Mouse (Mus musculus): ENCODE data around the gene Sorl1. TPM values are rescaled to one million over a fixed set of nuclear protein-coding genes. Genes with fewer than 3 reads are reported as not detected.

Sorl1 gene
- total and polyA plus RNA-seq, 3 experiments: 2.5 to 12.3 (median 6.3) TPM

DNA sequence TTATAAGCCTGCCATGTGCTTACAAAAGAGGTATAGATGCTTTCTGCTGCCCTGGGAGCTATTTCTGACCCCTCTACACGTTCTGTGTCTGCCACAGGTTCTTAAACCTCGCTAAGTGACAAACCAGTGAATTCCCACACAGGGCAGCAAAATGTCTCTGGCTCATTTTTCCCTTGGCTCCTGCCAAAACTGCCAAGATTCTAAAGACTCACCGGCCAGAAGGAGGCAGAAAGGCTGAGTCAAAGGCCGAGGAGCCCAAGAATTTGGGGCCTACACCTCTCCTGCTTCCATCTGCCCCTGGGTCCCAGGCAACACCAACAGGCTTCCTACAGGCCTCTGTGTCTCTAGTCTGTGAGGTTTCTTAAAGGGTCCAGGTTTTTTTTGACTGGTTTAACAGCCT is 198.4 kb downstream of the Sorl1 start:
- no peak overlapping the region for H3K4me2 ChIP-seq (ENCODE audit: insufficient read depth, low read depth, poor library complexity, severe bottlenecking)

GRCm38 (mm10) chr9:41924140-41924539 is 200.0 kb downstream of the Sorl1 start:
- Histone ChIP-seq H3K4me3 (replicated peaks in 1 of 3; ENCODE audit: low read depth in 2 of 3, low read length in 2 of 3, poor library complexity in 1 of 3) (no peak overlapping the region), H3K4me1 (ENCODE audit: control insufficient read depth in 1 of 2, insufficient read depth in 2 of 2) (no peaks in the 10 kb centered on the region), H3K79me2 (replicated peaks; ENCODE audit: control insufficient read depth, extremely low read depth, insufficient read depth, poor library complexity, severe bottlenecking) (no peaks in the 10 kb centered on the region), H3K4me2 (ENCODE audit: insufficient read depth, low read depth, poor library complexity, severe bottlenecking) (no peak overlapping the region), H3K9ac (ENCODE audit: insufficient read depth, low read depth) (no peak overlapping the region), H3K36me3 (replicated peaks in 1 of 2; ENCODE audit: control insufficient read depth in 1 of 2, insufficient read depth in 1 of 2, low read length in 1 of 2) (no peaks in the 10 kb centered on the region), H3K9me3 (replicated peaks; ENCODE audit: low read length) (peaks cover 2% of the 10 kb centered on the region), H3K27me3 (replicated peaks) (peaks cover 2% of the 10 kb centered on the region), H3K27ac (ENCODE audit: insufficient read depth, low read depth) (no peak overlapping the region)
- dilution Hi-C loops (cut with MboI; ENCODE audit: extremely low pct_ligation_motif_present, extremely low pct_unique_long_range_greater_than_20kb, low sequenced_read_pairs) (no loop called here), in situ Hi-C loops (cut with MboI; ENCODE audit: low pct_ligation_motif_present, low pct_unique_long_range_greater_than_20kb, low sequenced_read_pairs) (no loop called here)
- TF ChIP-seq CTCF (conservative IDR thresholded peaks at IDR 0.05 in 1 of 2, IDR thresholded peaks at IDR 0.05 in 1 of 2; ENCODE audit: low read depth in 2 of 2, low read length in 2 of 2) (no peak), CHD2 (IDR thresholded peaks at IDR 0.05; ENCODE audit: low read length) (no peak), USF1 (IDR thresholded peaks at IDR 0.05; ENCODE audit: low read depth, low read length) (no peak)
- no peak for DNase-seq (ENCODE audit: extremely low read depth)

More for the DNA sequence above, 198.4 kb downstream of the Sorl1 start:
- Histone ChIP-seq H3K27ac (ENCODE audit: insufficient read depth, low read depth) (no peak overlapping the region), H3K27me3 (replicated peaks) (peaks cover 2% of the 10 kb centered on the region), H3K9me3 (replicated peaks; ENCODE audit: low read length) (peaks cover 2% of the 10 kb centered on the region), H3K4me1 (ENCODE audit: control insufficient read depth in 1 of 2, insufficient read depth in 2 of 2) (no peaks in the 10 kb centered on the region), H3K79me2 (replicated peaks; ENCODE audit: control insufficient read depth, extremely low read depth, insufficient read depth, poor library complexity, severe bottlenecking) (no peaks in the 10 kb centered on the region), H3K9ac (ENCODE audit: insufficient read depth, low read depth) (no peak overlapping the region), H3K36me3 (replicated peaks in 1 of 2; ENCODE audit: control insufficient read depth in 1 of 2, insufficient read depth in 1 of 2, low read length in 1 of 2) (no peaks in the 10 kb centered on the region), H3K4me3 (replicated peaks in 1 of 3; ENCODE audit: low read depth in 2 of 3, low read length in 2 of 3, poor library complexity in 1 of 3) (no peak overlapping the region)
- TF ChIP-seq ZMIZ1 (IDR thresholded peaks at IDR 0.05; ENCODE audit: low read depth, low read length) (no peak), NELFE (IDR thresholded peaks at IDR 0.05; ENCODE audit: low read depth, low read length) (no peak), MAX (IDR thresholded peaks at IDR 0.05; ENCODE audit: low read length) (no peak), ZNF384 (IDR thresholded peaks at IDR 0.05; ENCODE audit: low read depth, low read length) (no peak), RAD21 (IDR thresholded peaks at IDR 0.05; ENCODE audit: low read depth, low read length) (no peak), NRF1 (IDR thresholded peaks at IDR 0.05; ENCODE audit: low read depth, low read length) (no peak), CHD1 (IDR thresholded peaks at IDR 0.05; ENCODE audit: low read depth, low read length) (no peak), POLR2AphosphoS2 (IDR thresholded peaks at IDR 0.05; ENCODE audit: low read depth, low read length) (no peak), MEF2A (IDR thresholded peaks at IDR 0.05; ENCODE audit: borderline replicate concordance, low read depth, low read length) (no peak), TCF12 (IDR thresholded peaks at IDR 0.05; ENCODE audit: low read depth, low read length) (no peak), EP300 (IDR thresholded peaks at IDR 0.05; ENCODE audit: low read length) (no peak), ZC3H11A (IDR thresholded peaks at IDR 0.05; ENCODE audit: low read depth, low read length) (no peak), ZKSCAN1 (IDR thresholded peaks at IDR 0.05; ENCODE audit: borderline replicate concordance, low read depth, low read length) (no peak), ETS1 (conservative IDR thresholded peaks at IDR 0.05; ENCODE audit: low read depth, low read length) (no peak), TBP (conservative IDR thresholded peaks at IDR 0.05; ENCODE audit: low read depth, low read length) (no peak), ELF1 (IDR thresholded peaks at IDR 0.05; ENCODE audit: low read depth, low read length) (no peak), IRF4 (IDR thresholded peaks at IDR 0.05; ENCODE audit: low read depth, low read length) (no peak), JUND (conservative IDR thresholded peaks at IDR 0.05; ENCODE audit: low read depth, low read length) (no peak), JUN (IDR thresholded peaks at IDR 0.05; ENCODE audit: insufficient read depth, low read depth, low read length) (no peak), MXI1 (IDR thresholded peaks at IDR 0.05; ENCODE audit: low read depth, low read length) (no peak)
- dilution Hi-C loops (cut with MboI; ENCODE audit: extremely low pct_ligation_motif_present, extremely low pct_unique_long_range_greater_than_20kb, low sequenced_read_pairs): no loop called here
- DNase-seq (ENCODE audit: extremely low read depth): no peak
- in situ Hi-C loops (cut with MboI; ENCODE audit: low pct_ligation_motif_present, low pct_unique_long_range_greater_than_20kb, low sequenced_read_pairs): loop anchor here (25.0 kb wide), 1 partner anchor 938 kb away; no protein-coding TSS in a partner anchor

Measured in CH12.LX (cell line).